Mouse (Mus musculus): Measurements from ENCODE around the gene Phf7.
A peak's percentile ranks its signal among the peaks of the same experiment; 100 is the strongest.

Gene Phf7

DNA sequence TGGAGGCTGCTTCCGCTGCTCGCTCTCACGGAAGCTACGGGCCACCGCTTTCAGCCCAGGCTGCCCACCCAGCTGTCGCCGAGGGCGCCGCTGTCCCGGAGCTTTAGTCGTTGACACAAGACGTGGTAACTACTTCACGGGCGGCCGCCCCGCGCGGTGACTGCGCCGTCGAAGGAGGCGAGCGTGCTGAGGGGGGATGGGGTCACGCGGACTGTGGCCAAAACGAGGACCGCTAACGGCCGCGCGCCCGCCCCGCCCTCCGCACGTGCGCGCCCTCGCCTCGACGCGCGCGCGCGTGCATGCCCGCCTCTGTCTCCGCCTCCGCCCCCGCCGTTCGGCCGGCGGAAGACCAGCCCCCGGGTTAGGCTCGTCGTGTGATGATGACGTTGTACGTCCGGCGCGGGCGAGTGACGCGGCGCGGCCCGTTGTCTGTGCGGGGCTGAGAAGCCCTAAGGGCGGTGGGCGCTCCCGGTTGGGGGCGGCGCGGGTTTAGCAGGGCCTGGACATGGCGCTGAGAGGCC is at the start of gene Phf7, which contains the start of gene Bap1:
Gene Phf7 (minus strand): TSS at position 234 of the 521 bp plus-strand sequence.
Gene Bap1 (plus strand): TSS at position 367 of the 521 bp plus-strand sequence.
- peak; percentile 96 for DNase-seq (ENCODE audit: low read depth, low spot score)

- no peak for DNase-seq (ENCODE audit: low read depth, low spot score)
Observed at GRCm38 (mm10) chr14:31285728-31286127, 34.6 kb upstream of the Phf7 start.

- DNase-seq (ENCODE audit: low read depth, low spot score), result peak; percentile 82
Observed at GRCm38 (mm10) chr14:31272164-31272563, 21.0 kb upstream of the Phf7 start.

- no peak for DNase-seq (ENCODE audit: low read depth, low spot score)
Observed at GRCm38 (mm10) chr14:31271121-31271520, 20.0 kb upstream of the Phf7 start.

DNA sequence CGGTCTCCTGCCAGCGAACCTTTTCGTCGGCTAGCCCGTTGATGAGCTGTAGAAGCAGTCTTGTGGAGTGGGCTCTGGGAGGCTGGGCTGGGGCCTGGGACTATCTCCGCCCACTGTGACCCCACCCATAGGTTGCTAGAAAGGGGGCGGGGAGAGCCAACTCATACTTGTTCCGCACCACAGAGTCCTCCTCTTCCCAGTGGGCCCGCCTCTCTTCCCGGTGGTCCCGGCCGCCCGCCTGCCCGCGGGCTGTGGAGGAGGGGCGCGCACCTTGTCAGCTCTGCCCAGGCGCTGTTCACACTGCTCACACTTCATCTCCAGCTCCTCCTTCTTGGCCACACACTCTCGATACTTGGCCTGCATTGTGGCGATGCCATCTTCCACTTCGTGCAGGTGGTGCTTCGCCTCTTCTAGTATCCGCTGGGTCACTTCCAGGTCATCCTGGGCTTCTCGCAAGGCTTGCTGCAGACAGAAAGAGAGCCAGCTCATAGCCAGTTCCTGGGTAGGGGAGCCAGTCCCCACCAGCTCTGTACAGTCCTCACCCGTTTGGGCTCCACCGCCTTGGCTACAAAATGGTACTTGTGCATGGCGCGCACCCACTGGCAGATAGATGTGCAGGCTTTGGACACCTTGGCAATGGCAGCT is 18.5 kb upstream of the Phf7 start:
- DNase-seq (ENCODE audit: low read depth, low spot score), result peak; percentile 86

GRCm38 (mm10) chr14:31268301-31269001 is 17.3 kb upstream of the Phf7 start:
- peak; percentile 37 for DNase-seq (ENCODE audit: low read depth, low spot score)

GRCm38 (mm10) chr14:31267649-31268048 is 16.5 kb upstream of the Phf7 start:
- DNase-seq (ENCODE audit: low read depth, low spot score), result no peak

DNA sequence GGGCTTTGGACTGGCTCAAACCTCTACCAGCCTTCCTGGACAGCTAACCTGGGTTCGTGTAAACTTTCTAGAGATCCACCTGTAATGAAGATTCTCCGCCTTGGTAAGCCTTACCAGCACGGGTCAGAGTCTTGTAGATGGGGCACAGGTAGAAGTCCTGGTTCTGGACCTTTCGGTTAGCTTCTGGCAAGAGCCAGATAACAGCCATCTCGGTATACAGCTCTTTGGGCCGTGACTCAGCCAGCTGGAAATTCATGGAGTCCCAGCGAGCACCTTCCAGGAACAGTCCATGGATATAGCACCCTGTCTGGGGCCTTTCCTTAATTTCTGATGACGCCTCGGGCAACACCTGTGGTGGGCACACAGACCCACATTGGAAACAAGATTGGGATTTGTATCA is 9.8 kb upstream of the Phf7 start:
- DNase-seq (ENCODE audit: low read depth, low spot score), result no peak

DNA sequence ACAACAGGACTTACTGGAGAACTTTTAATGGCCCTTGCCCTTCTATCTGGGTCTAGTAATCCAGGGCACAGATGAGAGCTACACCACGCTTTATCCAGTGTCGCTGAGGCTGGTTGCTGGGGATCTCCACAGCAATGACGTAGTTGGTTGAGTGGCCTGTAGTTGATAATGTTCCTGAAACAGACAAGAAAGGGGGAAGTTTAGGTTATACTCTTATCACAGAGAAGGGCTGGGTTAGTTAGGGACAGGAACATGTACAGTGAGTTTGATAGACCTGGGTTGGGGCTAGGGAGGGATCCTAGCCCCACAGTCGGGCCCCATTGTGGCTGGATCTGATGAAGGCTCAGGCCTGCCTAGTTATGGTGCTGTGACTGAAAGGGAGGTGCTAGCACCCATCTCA is 9.3 kb upstream of the Phf7 start:
- DNase-seq (ENCODE audit: low read depth, low spot score), result no peak

- DNase-seq (ENCODE audit: low read depth, low spot score), result no peak
Observed at GRCm38 (mm10) chr14:31258476-31259050, 7.4 kb upstream of the Phf7 start.

DNA sequence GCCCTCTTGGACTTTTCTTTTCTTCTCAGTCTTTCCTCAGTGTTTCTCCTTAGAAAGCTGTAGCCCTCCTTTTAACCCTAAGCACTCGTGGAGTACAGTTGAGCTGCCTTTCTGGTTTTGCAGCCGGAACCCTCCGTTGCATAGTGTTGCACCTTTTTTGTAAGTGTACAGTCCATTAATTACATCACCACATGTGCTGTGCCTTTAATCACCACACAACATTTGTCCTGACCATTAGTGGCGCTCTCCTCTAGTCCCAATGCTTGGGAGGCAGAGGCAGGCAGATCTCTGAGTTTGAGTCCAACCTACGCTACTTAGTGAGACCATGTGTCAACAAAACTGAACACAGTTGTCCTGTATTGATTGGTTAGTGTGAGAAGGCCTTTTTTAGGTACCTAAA is 974 bp upstream of the Phf7 start:
- DNase-seq (ENCODE audit: low read depth, low spot score), result no peak

- no peak for DNase-seq (ENCODE audit: low read depth, low spot score)
Observed at GRCm38 (mm10) chr14:31251626-31252025, 509 bp upstream of the Phf7 start.

DNA sequence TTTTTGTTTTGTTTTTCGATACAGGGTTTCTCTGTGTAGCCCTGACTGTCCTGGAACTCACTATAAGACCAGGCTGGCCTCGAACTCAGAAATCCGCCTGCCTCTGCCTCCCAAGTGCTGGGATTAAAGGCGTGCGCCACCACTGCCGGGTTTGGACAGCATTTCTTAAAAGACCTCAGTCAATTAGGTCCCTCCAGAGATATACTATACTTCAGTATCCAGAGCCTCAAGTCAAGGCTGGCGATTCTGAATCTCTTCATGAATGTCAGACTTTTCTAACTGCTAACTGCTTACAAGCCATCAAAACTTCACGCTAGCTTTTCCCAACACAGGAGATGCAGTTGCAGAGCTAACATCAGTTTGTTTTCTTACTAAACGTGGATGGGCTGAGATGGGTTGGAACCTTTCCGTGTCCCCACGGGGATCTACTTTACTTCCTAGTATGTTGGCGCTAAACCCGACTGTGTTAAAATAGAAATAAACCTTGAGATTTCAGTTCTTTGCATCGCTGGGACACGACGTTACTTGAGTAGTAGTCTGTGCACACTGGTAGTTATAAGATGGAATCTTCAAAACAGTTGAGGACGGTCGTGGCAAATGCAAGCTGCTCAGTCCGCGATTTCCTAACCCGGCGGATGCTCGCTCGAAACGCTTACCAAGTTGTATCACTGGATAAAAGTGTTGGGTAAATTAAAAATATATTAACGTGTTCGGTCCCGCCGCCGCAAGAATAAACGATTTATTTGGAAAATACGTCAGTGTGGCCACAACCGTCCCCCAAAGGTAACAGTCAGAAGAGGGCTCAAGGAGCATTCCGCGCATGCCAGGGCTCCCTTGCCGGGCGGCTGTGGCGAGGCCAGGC is 664 bp downstream of the Phf7 start:
- no peak for DNase-seq (ENCODE audit: low read depth, low spot score)

- no peak for DNase-seq (ENCODE audit: low read depth, low spot score)
Observed at GRCm38 (mm10) chr14:31248396-31248795, 2.7 kb downstream of the Phf7 start.

- DNase-seq (ENCODE audit: low read depth, low spot score), result no peak
Observed at GRCm38 (mm10) chr14:31245946-31246345, 5.2 kb downstream of the Phf7 start.

DNA sequence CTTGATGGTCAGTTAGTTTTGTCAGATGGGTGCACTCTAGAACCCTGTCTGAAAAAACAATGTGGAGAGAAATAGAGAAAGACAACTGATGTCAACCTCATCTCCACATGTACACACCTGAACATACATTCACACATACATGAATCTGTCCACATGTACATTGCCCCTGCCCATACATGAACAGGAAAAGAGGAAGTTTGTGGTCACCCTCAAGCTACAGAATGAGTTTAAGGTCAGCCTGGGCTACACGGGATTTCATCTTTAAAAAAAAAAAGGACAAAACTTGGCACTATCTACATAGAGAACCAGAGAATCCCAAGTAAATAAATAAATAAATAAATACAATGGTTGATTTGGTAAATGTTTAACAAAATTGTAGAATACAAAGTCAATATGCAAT is 6.3 kb downstream of the Phf7 start:
- no peak for DNase-seq (ENCODE audit: low read depth, low spot score)

DNA sequence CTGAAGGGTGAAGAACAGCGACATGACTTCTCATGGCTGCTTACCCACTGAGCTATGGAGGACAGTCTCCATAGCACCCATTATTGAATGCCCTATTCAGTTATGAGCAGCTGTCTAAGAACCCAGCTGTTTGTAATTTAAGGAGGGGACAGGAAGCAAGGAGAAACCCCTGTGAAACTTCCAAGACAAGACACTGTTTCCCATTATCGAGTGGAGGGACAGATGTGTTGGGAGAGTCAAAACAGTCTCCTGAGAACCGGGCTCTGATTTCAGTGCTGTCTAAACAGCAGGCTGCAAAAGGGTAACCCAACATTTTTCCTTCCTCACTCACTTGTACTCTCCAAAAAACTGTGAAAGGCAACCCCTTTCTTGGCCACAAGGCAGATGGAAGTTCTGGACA is 10.6 kb downstream of the Phf7 start:
- no peak for DNase-seq (ENCODE audit: low read depth, low spot score)

- no peak for DNase-seq (ENCODE audit: low read depth, low spot score)
Observed at GRCm38 (mm10) chr14:31237101-31237882, 13.8 kb downstream of the Phf7 start.

DNA sequence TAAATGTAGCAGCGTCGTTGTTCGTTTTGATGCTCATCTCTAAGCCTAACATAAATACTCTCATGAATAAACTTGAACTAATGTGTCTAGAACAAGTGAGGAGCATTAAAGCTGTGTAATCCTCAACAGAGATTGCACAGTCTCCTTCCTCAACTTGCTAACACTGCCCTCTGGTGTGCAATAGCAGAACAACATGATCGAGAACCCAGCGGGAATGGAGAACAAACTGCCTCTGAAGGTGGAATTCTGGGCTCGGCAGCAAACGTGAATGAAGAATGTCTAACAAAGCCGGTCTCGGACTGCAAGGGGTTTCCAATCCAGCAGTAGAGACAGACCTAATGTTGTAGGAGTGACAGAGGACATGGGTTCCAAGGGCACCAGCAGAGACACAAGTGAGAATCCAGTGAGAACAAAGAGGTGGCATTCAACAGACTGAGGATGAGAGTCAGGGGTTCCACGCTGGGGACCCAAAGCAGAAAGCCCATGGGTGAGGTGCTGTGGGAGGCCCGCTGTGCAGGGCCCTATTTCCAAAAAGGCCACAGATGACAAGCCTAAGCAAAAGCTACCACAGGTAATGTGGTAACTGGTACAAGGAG is 17.0 kb downstream of the Phf7 start:
- DNase-seq (ENCODE audit: low read depth, low spot score), result peak; percentile 84
